Mouse (Mus musculus): ENCODE measurements around the gene Rhou. TPM values are rescaled to one million over a fixed set of nuclear protein-coding genes. Genes with fewer than 3 reads are reported as not detected.

The Rhou gene
- total and polyA plus RNA-seq, 3 experiments = 4.1 to 5.8 (median 5.5) TPM

DNA sequence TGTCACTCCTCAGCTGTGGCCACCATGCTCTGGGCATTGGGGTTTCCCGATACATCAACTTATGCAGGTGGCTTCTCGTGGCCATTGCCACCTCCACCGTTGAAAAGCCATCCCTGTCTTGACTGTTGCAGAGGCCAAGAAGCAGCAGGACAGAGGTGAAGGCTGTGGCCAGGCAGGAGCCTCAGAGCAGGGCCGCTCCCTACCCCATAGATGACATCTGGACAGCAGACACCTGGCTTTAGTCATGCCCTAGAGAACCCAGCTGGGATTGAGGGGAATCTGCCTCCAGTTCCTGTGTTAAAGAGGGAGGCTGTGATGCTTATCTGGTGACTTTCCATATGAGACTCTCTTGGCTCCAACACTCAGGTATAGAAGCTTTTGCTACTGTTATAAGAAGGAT lies 24.7 kb downstream of the Rhou start:
- intact Hi-C loops (cut with DNase I) = no loop called here
- Histone ChIP-seq H3K79me2 (replicated peaks; ENCODE audit: control insufficient read depth, insufficient read depth, low read length) (no peaks in the 10 kb centered on the region), H3K27ac (no peak overlapping the region), H3K27me3 (ENCODE audit: control insufficient read depth, insufficient read depth, low read length) (no peaks in the 10 kb centered on the region), H3K36me3 (ENCODE audit: control insufficient read depth, insufficient read depth, low read length) (no peaks in the 10 kb centered on the region), H3K4me1 (ENCODE audit: control insufficient read depth, insufficient read depth, low read length) (no peaks in the 10 kb centered on the region), H3K4me3 (no peak overlapping the region), H3K9ac (ENCODE audit: low read depth, low read length) (no peak overlapping the region)
- TF ChIP-seq CTCF (IDR thresholded peaks at IDR 0.05) (no peak), EP300 (IDR thresholded peaks at IDR 0.05; ENCODE audit: insufficient read depth, low read depth, low read length) (no peak), POLR2A (IDR thresholded peaks at IDR 0.05; ENCODE audit: insufficient read depth, low read depth, low read length) (no peak)
- 86% methylated on average over 4 of the region's 4 CpGs for WGBS
- no peak for DNase-seq

DNA sequence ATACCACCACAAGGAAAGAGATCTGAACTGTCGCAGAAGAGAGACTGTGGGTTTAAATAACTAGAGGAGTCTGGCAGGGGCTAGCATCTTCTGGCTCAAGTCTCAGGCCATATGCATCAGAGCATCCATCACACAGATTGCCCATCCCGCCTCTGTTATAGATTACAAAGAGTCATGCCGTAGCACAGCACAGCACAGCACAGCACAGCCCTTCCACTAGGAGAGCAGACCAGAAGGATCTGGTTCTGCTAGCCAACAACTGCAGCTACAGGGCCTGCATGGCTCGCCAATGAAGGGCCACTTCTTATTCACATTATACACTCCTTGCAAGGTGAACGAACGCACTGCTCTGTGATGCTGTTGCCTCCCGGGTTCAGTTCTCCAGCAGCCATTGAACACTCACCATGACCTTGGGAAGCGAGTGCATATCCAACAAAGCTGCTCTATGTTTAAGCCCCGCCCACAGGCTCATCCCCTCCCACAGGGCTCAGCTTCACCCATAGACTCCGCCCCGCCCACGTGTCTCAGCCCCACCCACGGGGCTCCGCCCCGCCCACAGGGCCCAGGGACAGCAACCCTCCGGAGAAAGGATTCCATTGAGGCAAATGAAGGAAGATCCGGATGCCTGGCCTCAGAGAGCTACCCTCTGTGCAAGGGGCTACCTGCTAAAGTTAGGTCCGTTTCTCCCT lies 28.5 kb downstream of the Rhou start:
- Histone ChIP-seq H3K27ac (no peak overlapping the region), H3K27me3 (ENCODE audit: control insufficient read depth, insufficient read depth, low read length) (no peaks in the 10 kb centered on the region; the same call in 1 of the 2 replicates), H3K4me3 (no peak overlapping the region), H3K36me3 (ENCODE audit: control insufficient read depth, insufficient read depth, low read length) (no peaks in the 10 kb centered on the region), H3K4me1 (ENCODE audit: control insufficient read depth, insufficient read depth, low read length) (no peaks in the 10 kb centered on the region), H3K79me2 (replicated peaks; ENCODE audit: control insufficient read depth, insufficient read depth, low read length) (no peaks in the 10 kb centered on the region), H3K9ac (ENCODE audit: low read depth, low read length) (no peak overlapping the region)
- WGBS = 33% methylated on average over 18 of the region's 18 CpGs
- TF ChIP-seq EP300 (IDR thresholded peaks at IDR 0.05; ENCODE audit: insufficient read depth, low read depth, low read length) = no peak
- TF ChIP-seq POLR2A (IDR thresholded peaks at IDR 0.05; ENCODE audit: insufficient read depth, low read depth, low read length) = no peak
- TF ChIP-seq CTCF (IDR thresholded peaks at IDR 0.05) = no peak
- no peak for DNase-seq
- intact Hi-C loops (cut with DNase I) = no loop called here

DNA sequence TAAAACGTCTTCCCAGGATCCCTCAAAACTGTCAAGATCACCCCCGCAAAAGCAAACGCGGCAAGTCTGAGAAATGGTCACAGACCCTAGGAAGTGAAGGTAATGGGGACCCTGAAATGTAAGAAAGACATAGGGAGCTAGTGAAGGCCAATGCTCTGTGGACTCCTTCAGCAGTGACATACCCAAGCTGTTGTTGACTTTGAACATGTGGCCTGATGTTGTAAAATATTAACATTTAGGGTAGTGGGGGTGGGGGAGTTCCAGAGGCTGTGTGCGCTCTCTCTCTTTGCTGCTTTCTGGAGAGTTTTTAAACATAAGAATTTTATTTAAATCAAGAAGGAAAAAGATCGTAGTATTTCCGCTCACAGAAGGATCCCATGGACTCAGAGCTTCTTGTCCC lies 29.6 kb downstream of the Rhou start:
- TF ChIP-seq EP300 (IDR thresholded peaks at IDR 0.05; ENCODE audit: insufficient read depth, low read depth, low read length) (no peak), POLR2A (IDR thresholded peaks at IDR 0.05; ENCODE audit: insufficient read depth, low read depth, low read length) (no peak), CTCF (IDR thresholded peaks at IDR 0.05) (no peak)
- Histone ChIP-seq H3K4me3 (no peak overlapping the region), H3K36me3 (ENCODE audit: control insufficient read depth, insufficient read depth, low read length) (no peaks in the 10 kb centered on the region), H3K27ac (no peak overlapping the region), H3K9ac (ENCODE audit: low read depth, low read length) (no peak overlapping the region), H3K79me2 (replicated peaks; ENCODE audit: control insufficient read depth, insufficient read depth, low read length) (no peaks in the 10 kb centered on the region), H3K4me1 (ENCODE audit: control insufficient read depth, insufficient read depth, low read length) (no peaks in the 10 kb centered on the region), H3K27me3 (ENCODE audit: control insufficient read depth, insufficient read depth, low read length) (no peaks in the 10 kb centered on the region; the same call in 1 of the 2 replicates)
- intact Hi-C loops (cut with DNase I) = no loop called here
- DNase-seq = no peak
- 73% methylated on average over 7 of the region's 7 CpGs for WGBS

GRCm38 (mm10) chr8:123684806-123685205 lies 31.1 kb downstream of the Rhou start:
- Histone ChIP-seq H3K4me1 (ENCODE audit: control insufficient read depth, insufficient read depth, low read length) (no peaks in the 10 kb centered on the region), H3K9ac (ENCODE audit: low read depth, low read length) (no peak overlapping the region), H3K27me3 (ENCODE audit: control insufficient read depth, insufficient read depth, low read length) (no peaks in the 10 kb centered on the region; the same call in 1 of the 2 replicates), H3K4me3 (no peak overlapping the region), H3K79me2 (replicated peaks; ENCODE audit: control insufficient read depth, insufficient read depth, low read length) (no peaks in the 10 kb centered on the region), H3K36me3 (ENCODE audit: control insufficient read depth, insufficient read depth, low read length) (no peaks in the 10 kb centered on the region), H3K27ac (no peak overlapping the region)
- TF ChIP-seq EP300 (IDR thresholded peaks at IDR 0.05; ENCODE audit: insufficient read depth, low read depth, low read length) (no peak), CTCF (IDR thresholded peaks at IDR 0.05) (no peak), POLR2A (IDR thresholded peaks at IDR 0.05; ENCODE audit: insufficient read depth, low read depth, low read length) (no peak)
- intact Hi-C loops (cut with DNase I) = no loop called here
- no peak for DNase-seq
- WGBS = 88% methylated on average over 7 of the region's 7 CpGs

- intact Hi-C loops (cut with DNase I) = no loop called here
- Histone ChIP-seq H3K79me2 (replicated peaks; ENCODE audit: control insufficient read depth, insufficient read depth, low read length) (no peaks in the 10 kb centered on the region), H3K9ac (ENCODE audit: low read depth, low read length) (no peak overlapping the region), H3K4me1 (ENCODE audit: control insufficient read depth, insufficient read depth, low read length) (no peaks in the 10 kb centered on the region), H3K36me3 (ENCODE audit: control insufficient read depth, insufficient read depth, low read length) (no peaks in the 10 kb centered on the region), H3K4me3 (no peak overlapping the region), H3K27me3 (ENCODE audit: control insufficient read depth, insufficient read depth, low read length) (no peaks in the 10 kb centered on the region; the same call in 1 of the 2 replicates), H3K27ac (no peak overlapping the region)
- TF ChIP-seq CTCF (IDR thresholded peaks at IDR 0.05) = no peak
- TF ChIP-seq EP300 (IDR thresholded peaks at IDR 0.05; ENCODE audit: insufficient read depth, low read depth, low read length) = no peak
- TF ChIP-seq POLR2A (IDR thresholded peaks at IDR 0.05; ENCODE audit: insufficient read depth, low read depth, low read length) = no peak
- DNase-seq = no peak
- 84% methylated on average over 4 of the region's 4 CpGs for WGBS
These were observed 31.7 kb downstream of the Rhou start for GRCm38 (mm10) chr8:123685477-123685876.

- intact Hi-C loops (cut with DNase I) = no loop called here
- Histone ChIP-seq H3K4me1 (ENCODE audit: control insufficient read depth, insufficient read depth, low read length) (no peaks in the 10 kb centered on the region), H3K79me2 (replicated peaks; ENCODE audit: control insufficient read depth, insufficient read depth, low read length) (no peaks in the 10 kb centered on the region), H3K36me3 (ENCODE audit: control insufficient read depth, insufficient read depth, low read length) (no peaks in the 10 kb centered on the region), H3K27me3 (ENCODE audit: control insufficient read depth, insufficient read depth, low read length) (no peaks in the 10 kb centered on the region; the same call in 1 of the 2 replicates), H3K4me3 (no peak overlapping the region), H3K27ac (no peak overlapping the region), H3K9ac (ENCODE audit: low read depth, low read length) (no peak overlapping the region)
- no peak for TF ChIP-seq CTCF (IDR thresholded peaks at IDR 0.05)
- no peak for TF ChIP-seq POLR2A (IDR thresholded peaks at IDR 0.05; ENCODE audit: insufficient read depth, low read depth, low read length)
- TF ChIP-seq EP300 (IDR thresholded peaks at IDR 0.05; ENCODE audit: insufficient read depth, low read depth, low read length) = no peak
- DNase-seq = no peak
- WGBS = 54% methylated on average over 4 of the region's 4 CpGs
These were observed 34.1 kb downstream of the Rhou start for GRCm38 (mm10) chr8:123687826-123688225.
